Mouse (Mus musculus): ENCODE measurements around the gene Fam20b.

Fam20b gene

DNA sequence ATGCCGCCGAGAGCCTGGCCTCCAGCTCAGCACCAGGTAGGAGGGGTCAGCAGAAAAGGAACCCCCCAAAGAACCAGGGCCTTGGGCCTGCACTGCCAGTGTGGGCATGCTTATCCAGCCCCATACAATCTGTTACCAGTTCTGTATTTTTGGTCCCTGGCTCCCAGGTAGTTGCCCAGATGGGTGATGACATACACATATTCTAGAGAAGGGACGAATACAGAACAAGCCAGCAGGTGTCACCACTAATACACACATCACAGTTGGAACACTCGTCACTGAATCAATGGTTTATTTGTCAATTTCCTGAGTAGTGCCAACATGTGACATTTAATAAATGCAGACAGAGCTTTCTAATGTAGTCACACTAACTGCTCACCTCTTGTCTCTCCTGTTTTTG, 78.3 kb downstream of the Fam20b start:
- no peak for DNase-seq (ENCODE audit: low spot score in 2 of 2)

GRCm38 (mm10) chr1:156639455-156639854, 79.4 kb downstream of the Fam20b start:
- DNase-seq (ENCODE audit: low spot score in 2 of 2) = no peak

GRCm38 (mm10) chr1:156635148-156635547, 83.7 kb downstream of the Fam20b start:
- no peak for DNase-seq (ENCODE audit: low spot score in 2 of 2)

DNA sequence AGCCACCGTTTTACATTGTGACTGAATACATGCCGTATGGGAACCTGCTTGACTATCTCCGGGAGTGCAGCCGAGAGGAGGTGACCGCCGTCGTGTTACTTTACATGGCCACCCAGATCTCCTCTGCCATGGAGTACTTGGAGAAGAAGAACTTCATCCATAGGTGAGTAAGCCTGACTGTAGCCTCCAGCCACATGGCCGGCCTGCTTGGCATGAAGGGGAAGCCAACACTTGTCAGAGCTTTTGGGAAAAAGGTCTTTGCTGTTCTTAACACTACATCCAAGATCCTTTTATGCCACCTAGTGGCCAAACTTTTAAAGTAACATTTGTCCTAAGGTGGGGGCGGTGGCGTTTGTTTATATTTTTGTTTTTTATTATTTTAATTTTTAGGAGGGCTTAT, 85.8 kb downstream of the Fam20b start:
- no peak for DNase-seq (ENCODE audit: low spot score in 2 of 2)

- no peak for DNase-seq (ENCODE audit: low spot score in 2 of 2)
These were observed 87.9 kb downstream of the Fam20b start for GRCm38 (mm10) chr1:156630965-156631364.

GRCm38 (mm10) chr1:156629984-156630383, 88.9 kb downstream of the Fam20b start:
- DNase-seq (ENCODE audit: low spot score in 2 of 2) = no peak
